Mouse (Mus musculus) 416B (cell line): ENCODE results near the gene Trat1.
A peak's percentile ranks its signal among the peaks of the same experiment; 100 is the strongest.

Experiments used
- DNase-seq: peaks from one replicate; pipeline ENCODE4 v3.0.0; 2011; ENCODE audit warnings: low read depth

Gene Trat1

DNA sequence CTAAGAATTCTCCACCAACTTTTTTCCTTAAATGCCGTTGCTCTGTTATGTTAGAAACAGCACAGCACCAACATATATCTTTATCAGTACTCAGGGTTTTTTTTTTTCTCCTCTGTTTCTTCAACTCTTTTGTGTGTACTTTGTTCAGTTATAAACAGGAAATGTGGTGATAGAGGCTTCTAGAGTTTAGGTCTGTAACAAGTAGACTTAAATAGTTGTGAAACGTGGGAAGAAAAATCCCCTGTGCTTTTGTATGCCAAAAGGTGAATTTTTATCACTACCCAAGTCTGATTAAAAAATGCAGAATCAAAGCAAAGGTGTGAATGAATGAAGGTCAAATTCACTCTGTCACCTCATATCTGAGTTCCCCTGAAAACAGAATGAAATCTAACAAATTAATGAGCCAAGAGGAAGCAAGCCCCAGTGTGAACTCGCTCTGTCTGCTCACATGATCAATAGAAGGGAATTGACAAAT, at the start of gene Trat1:
TSS of gene Trat1 (minus strand) at position 51 of the 475 bp plus-strand sequence.
- no peak for DNase-seq

DNA sequence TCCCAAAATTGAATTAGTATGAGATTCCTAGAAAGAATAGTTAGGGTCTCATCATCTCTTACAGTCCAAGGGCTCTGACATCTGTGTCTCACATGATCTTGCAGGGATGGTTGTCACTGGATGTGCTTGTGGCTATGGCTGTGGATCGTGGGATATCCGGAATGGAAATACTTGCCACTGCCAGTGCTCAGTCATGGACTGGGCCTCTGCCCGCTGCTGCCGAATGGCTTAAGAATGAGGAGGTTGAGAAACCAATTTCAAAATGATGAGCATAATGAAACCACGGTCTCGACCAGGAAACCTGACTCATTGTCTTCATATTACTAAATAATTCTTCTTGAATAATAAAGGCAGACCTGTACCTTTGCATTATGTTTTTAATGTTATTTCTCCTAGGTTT, 46.7 kb upstream of the Trat1 start:
- peak; percentile 90 for DNase-seq

DNA sequence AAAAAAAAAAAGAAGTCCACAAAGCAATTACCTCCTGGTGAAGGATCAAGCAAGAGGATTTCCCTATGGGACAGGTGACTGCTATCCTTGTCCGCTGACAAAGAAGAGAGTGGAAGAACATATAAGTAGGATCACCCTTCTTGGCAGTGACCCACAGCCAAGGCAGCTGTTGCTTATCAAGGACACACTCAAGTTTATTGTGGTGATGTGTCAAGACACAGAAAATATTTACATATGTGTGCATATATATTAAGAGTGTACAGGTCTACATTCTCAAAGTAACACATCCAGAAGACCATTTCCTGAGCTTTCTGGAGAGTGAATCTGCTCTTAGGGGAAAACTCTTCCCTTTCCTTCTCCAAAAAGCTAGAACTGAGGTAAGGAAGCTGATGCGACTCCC, 44.9 kb upstream of the Trat1 start, which contains the start of gene Retnlb:
TSS of gene Retnlb (plus strand) at position 162 of the 400 bp plus-strand sequence.
- no peak for DNase-seq

DNA sequence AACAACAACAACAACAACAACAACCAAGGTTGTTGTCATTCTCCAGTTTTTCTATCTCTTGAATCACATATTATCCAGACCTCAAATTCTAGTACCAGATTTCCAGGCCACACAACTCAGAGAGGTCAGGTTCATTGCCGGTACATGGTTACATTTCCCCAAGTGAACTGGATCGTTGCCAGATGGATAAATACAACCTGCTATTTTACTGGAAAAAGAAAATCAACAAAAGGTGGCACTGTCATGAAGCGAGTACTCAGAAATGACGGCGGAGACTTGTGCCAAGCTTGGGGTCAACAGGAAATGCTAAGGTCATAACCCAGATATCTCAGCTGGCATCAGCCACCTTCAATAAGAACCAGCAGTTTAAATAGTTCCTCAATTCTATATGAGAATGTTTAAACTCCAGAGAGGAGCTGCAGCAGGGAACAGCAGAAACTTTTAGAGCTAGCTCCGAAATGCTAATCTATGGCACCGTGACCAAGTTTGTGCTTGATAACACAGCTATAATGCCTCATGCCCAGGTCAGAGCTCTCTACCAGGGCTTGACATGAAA, 40.1 kb upstream of the Trat1 start:
- DNase-seq = peak; percentile 41

DNA sequence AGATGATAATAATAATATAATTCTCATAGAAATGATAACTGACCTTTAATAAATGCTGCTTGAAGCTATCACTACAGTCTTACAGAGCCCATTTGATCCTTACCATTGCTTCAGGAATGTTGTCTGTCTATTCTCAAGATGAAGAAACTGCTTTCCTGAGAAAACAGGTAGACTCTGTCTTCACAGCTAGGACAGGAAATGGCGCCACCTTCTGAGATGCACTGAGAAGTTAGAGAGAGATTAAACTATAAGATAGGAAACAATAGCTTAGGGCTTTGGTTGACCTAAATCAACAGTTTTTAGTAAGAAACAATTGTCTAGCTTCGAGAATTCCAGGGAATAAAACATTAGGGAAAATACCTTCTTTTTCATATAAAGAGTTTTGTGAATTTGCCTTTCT, 37.6 kb upstream of the Trat1 start:
- DNase-seq = peak; percentile 55

DNA sequence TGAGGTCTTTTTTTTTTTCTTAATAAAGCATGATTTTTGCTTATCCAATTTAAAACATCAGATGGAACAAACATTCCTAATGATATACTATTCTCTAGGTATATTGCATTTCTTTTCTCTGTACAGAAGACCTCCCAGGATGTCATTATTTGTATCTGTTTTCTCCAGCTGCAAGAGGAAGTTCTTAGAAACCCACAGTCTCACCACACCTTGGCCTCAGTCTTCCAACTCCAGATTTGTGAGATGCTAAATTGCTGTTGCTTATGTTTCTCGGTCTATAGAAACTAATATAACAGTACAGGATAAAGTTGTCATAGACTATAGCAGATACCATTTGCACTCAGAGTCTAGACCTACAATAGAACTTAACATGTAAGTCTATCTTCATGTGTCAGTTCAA, 34.7 kb upstream of the Trat1 start:
- peak; percentile 51 for DNase-seq

DNA sequence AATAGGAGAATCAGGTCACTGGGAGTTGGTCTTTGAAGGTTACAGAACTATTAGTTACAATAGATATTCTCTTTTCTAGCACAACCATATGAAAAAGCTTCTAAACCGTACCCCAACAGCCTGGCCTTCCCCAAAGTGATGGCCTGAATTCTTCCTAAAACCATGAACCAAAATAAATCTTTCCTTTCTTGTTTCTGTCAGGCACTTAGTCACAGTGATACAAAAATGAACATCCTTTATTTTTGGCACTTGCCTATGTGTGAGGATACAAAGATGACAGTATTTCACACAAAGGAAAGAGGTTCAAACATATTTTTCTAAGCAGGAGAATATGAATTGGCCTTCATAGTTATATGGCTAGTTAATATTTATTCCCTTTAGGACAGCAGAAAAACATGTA, 33.6 kb upstream of the Trat1 start:
- no peak for DNase-seq

DNA sequence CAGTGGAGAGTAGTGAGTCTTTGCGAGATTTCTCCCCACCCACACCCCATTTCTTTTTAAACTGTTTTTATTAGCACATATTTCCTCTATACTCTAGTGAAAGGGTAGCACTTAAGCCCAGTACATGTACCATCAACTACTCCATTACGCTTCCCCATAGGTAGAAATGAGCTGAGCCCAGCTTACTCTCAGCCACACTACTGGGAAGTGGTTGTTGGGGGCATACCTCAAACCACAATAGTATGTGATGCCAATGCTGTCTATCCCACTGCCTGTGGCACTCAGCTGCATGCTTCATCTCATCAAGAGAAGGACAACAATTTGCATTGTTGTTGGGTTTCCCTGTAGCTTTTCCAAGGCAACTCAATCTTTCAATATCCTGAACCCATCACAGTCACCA, 29.1 kb upstream of the Trat1 start:
- DNase-seq = peak; percentile 52

DNA sequence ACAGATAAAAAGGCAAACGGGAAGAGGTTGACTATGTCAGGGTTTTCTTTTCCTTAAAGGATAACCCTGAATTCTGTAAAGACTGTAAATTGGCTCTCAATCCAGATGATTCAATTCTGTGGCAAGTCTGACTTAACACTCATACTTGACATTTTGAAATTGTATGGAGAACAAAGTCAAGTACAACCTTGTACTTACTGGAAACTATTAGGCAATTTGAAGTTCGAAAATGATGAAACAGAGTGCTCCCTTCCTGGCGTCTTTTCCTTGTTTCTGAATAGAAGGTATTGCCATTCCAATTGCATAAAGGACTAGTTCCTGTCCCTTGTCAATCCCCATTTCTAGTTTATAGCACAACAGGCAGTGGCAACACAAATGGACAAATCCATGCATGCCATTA, 27.6 kb upstream of the Trat1 start:
- peak; percentile 46 for DNase-seq

DNA sequence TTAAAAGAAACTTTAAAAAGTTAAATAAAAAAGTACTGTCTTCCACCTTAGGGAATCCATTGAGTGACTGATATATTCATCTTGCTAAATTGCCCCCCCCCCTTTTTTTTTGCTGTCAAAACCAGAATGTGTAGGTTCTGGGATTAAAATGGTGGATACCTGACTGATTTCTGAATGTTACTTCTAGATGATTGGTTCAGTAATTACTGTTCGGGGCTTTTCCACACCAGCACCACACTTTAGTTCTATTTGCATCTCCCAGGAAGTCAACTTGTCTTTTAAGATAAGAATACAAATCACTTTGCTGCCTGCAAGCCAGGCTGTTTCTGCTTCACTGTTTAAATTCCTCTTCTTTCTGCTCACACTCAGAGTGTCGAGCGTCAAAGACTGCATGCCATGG, 26.5 kb upstream of the Trat1 start:
- DNase-seq = no peak

DNA sequence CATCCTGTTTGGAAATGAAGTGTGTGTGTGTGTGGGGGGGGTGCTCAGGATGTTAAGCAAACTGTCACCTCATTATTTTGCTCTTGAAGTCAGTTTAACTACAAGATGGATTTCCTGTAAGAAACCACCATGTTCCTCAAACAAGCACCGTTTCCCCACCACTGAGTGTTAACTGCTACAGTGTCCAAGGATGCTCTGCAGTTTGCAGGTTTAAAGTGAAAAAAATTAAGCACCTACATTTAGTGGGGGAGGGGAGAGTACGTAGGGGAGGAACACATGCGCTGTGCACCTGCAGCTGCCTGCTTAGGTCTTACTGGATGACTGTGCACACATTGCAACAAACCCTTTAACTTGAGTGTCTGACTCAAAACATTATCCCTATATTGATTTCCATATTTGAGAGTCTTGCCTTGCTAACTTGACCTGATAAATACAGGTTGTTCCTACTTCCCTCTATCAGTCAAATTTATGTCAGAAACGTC, 16.9 kb upstream of the Trat1 start:
- peak; percentile 96 for DNase-seq

DNA sequence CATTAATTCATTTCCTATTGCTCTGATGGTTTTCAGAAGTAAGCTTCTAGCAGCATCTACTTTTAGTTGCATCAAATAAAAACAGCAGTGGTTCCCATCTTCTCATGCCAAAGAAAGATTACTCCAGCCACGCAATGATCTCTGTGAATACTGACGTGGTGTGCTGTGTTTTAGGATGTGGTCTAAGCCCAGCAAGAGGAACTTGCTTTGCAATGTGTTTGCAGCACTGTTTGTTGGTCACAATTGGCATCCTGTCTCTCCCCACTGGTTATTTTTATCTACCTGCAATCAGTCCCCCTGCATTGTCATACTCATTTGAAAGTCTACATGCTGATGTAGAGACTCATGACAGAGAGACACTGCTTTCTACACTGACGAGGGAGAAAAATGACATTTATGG, 14.4 kb upstream of the Trat1 start:
- DNase-seq = peak; percentile 93

DNA sequence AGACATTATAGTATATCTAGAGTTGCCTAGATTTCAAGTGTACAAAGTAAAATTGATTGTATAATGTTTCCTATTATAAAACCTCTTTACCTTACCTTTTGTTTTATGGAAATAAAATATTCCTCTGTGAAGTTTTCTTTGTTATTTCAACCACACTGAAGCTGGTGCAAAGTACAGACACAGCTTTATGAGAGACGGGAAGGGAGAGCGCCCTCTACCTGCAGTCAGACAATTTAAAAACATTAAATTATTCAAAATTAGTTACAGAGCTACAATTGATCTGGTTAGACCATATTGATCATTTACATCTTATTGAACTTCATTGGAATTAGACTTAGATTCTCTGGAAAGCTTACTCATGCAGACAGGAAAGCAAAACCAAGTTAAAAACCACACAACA, 5.4 kb upstream of the Trat1 start:
- DNase-seq = peak; percentile 49

DNA sequence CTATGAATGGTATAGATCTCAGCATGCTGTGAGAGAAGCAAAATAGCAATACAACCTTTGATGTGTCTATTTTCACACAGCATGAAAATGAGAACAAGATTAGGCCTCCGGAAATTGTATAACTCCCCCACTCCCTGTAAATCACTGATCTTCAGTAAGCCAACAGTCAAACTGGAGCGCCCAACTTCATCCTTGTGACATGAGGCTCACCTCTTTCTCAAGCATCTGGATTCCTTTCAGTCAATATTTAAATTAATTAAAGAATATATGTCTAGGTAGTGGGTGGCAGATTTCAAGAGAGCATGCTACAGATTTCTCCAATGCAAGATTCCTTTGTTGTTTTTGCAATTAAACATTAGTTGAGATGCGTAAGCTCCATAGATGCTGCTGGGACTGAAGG, 2.6 kb downstream of the Trat1 start:
- DNase-seq = no peak

DNA sequence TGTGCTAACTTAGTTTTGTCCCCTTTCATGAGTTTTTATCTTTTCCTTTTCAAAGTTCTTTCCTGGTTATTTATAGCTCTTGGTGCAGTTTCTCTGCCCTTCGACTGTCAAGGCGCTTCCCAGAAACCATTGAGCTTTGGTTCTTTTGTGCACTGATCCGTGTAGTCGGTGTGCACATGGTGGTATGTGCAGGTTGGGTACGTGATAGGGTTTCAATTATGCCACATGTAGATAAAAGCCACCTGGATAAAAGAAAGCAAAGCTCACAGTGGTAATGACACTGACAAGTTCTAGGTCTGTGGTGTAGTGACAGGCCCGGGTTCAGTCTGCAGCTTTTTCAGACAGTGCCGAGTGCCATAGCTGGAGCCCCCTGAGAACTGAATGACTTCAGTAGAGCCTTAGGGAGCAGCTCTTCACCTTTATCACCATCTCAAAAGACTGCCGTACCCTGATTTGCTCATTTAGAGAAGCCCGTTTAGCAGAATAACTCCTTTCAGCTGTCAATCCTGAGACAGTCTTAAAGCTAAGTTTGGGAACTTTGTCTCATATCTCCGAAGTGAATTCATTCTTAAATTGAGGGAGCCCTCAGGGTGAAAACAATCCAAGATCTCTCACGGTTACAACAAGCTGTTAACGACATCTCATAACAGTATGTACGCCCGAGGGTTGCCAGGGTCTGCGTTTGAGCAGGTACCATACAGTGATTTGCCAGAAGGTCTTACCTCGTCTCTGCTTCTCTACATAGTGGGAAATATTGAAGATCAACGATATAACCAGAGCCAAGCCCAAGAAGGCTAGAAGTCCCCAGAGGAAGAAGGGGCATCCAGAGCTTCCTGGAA, 11.0 kb downstream of the Trat1 start:
- DNase-seq = no peak

DNA sequence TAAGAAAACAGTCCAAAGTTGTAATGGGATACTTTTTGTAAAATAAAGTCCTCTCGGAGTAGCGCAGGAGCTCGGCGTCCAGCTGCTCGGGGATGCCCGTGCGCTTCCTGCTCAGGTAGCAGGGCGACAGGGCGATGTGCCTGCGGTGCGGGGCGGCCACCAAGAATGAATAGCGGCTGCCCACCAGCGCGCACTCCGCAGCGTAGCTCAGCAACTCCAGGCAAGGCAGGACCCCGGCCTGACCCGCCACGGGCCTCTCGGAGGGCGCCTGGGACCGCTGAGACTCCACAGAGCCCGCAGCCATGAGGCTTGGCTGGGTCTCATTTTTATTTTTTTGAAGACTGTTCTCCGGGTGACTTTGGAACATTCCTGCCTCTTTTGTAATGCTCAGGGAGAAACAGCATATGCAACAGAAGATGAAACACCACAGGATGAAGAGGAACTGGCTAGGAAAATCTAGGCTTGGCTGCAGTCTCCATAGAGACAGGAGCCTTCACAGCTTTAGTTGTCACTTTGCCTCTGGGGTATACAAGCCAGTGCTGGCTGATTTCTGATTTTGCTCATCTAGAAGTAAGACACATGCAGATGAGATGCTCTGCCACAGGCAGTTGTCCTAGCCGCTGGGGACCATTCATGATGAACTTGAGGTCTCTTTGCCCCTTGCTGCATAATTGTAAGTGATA, 21.5 kb downstream of the Trat1 start:
- DNase-seq = no peak

DNA sequence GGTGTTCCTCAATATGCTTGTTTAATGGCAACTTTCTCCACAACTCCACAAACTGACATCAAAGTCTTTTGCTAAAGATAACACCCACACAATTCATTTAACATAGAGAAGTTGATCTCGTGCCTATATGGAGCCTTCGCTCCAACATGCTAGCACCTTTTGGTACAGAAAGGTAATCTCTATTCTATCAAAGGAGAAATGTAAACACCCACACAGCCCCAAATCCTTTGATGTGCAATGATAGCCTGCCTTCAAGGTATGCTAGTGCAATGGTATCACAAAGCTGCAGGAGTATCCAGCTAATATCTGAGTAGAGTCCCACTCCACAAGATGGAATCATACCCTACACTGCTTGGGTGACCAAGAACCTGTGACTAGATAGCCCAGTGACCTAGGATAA, 26.4 kb downstream of the Trat1 start:
- DNase-seq = no peak

DNA sequence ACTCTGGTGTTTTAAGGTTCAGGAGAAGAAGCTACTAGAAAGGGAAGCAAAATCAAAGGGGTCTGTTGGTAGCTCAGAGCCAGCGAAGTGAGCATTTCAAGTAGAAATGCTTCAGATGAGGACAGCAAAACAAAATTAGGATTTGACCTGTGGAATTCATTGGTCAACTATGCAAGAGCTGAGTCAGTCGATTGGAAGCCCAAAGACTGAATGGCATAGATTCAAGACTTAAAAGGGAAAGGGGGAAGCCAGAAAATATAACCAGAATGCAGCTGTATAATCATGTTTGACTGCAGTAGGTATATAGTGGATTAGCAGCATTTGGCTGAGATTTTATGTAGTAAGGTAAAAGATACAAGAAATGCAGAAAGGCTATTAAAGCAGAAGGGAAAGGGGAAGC, 26.8 kb downstream of the Trat1 start:
- DNase-seq = no peak

DNA sequence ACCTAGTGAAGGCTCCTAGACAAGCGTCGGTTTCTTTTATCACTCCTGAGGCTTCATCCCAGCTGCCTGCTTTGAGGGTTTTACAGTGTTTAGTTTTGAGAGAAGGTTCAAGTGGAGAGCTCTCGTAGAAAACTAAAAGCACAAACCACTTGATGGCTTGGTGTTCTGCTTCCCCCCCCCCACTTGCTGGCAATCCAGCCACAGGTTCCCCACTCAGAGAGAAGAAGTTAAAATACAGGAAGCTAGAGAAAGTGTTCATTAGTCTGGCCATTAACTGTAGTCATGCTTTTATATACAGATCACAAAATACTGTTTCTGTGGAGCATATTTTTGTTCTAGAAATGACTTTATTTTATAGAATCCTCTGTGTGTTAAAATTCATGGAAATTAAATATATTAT, 30.3 kb downstream of the Trat1 start:
- no peak for DNase-seq

DNA sequence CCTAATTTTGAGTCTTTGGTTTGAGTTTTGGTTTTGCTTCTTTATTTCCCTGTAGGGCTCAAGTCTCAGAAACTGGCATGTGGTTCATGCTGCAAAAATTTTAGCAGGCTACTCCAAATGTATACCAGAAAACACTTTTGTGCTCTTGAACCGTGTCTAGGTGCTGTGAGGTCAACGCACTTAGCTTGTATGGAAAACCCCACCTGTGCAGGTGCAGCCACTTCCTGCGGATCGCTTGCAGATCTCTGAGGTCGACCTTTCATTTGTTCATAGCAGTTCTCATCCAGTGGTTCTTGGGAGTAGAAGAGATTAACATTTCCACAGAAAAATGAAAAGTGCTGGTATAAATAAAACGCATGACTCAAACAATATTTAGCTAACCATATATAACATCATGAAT, 31.8 kb downstream of the Trat1 start:
- DNase-seq = no peak

DNA sequence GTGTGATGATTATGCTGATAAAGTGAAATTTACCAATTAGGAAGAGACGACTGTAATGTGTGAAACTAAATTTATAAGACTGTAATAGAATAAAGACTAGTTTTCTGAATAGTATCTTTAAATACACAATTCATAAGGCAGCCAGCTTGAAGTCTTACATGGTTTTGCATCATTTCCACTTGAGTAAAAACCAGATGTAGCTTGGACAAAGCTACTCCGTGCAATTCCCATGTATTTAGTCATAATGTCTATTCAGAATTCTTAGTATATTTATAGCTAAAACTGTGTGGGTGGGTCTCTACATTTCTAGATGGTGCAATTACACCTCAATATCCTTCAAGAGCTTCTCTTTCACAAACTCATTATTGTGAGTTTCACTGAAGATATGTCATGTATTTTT, 33.4 kb downstream of the Trat1 start:
- DNase-seq = no peak

DNA sequence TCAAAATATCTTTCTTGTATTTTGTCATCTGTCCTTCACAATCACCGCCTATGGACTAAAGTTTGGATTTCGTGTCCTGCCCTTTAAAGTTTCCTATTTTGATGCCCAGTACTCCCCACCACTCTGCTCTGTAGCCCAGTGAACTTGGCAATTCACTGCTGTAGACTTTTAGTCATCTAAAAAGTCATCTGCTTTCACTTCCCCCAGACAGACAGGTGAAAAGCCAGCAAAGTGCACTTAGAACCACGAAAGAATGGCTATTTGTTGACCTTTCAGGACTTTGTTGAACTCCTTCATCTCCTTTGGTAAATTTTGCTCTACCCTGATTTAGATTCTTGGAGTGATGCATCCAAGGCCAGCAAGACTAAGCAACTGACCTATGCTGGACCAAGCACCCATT, 34.9 kb downstream of the Trat1 start:
- no peak for DNase-seq

DNA sequence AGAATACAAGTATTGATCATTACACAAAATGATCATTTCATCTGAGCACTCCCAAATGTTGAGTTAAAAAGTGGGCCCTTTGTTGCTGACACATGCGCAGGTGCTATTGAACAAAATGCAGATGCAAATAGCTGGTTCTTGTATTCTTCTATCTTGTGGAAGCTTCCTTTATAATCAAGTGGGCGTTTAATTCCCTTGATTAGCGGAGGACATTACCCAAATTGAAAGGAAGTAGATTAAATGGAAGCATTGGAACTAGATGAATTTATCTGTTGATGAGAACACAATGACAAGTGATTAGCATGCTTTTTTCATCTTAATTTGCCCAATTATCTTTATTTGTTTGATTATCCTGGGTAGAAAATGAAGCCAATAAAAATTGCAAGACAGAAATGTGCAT, 51.6 kb downstream of the Trat1 start:
- no peak for DNase-seq
